Mouse (Mus musculus): ENCODE results near the gene Gm13889. TPM values are rescaled to one million over a fixed set of nuclear protein-coding genes. Genes with fewer than 3 reads are reported as not detected.

Gm13889 gene
- 10 to 100 TPM; 54.6 to 63.1 TPM for total RNA-seq (2021)
- long read RNA-seq, experiment 1, transcript Gm13889-201 (1 exons, 1,386 nt), result major isoform, 43 of 43 reads
- long read RNA-seq, experiment 1, partial matches to known transcripts, result 0 of 43 reads
- long read RNA-seq, experiment 1, other reads (novel, unspliced or antisense), result 0 of 43 reads
- long read RNA-seq, experiment 2, transcript Gm13889-201 (1 exons, 1,386 nt), result major isoform, 43 of 43 reads
- long read RNA-seq, experiment 2, partial matches to known transcripts, result 0 of 43 reads
- long read RNA-seq, experiment 2, other reads (novel, unspliced or antisense), result 0 of 43 reads

DNA sequence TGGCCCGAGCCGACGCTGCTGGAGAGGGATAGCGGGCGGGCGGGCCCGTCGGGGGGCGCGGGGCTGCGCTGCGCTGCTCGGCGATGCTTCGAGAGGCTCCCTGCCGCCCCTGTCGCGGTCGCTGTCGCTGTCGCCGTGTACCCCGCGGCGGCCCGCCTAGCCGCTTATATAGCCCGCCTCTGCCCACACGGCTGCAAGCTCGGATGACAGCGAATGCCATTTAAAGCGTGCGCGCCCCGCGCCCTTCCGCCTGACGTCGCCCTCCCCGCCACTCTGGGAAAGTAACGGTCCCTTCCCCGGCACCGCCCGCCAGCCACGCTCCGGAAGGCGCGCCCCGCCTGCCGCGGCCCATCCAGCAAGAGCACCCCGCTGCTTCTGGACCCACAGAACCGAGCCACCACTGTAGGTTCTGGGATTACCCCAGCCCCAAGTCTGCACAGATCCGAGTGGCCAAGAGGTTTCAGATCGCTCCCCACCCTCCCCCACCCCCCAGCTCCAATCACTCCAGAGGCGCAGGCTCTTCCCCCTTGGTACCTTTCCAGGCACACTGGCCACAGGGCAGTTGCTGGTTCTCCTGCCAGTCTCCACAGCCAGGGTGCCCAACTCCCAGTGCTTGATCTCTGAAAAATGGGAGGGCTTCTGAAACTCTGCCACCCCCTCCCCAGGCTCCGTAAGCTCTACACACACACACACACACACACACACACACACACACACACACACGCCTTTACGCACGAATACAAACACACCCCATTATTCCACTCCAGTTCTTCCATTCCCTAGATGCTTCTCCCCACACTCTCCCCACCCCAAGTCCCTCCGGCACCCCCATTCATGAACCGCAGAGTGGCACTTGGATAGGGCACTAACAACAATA lies at the start of gene Gm13889:
Gene Gm13889, minus strand, starts transcription at position 294 of the 877 bp plus-strand sequence.
- peak; percentile 71 to 84 for DNase-seq (ENCODE audit: low spot score in 2 of 2)

DNA sequence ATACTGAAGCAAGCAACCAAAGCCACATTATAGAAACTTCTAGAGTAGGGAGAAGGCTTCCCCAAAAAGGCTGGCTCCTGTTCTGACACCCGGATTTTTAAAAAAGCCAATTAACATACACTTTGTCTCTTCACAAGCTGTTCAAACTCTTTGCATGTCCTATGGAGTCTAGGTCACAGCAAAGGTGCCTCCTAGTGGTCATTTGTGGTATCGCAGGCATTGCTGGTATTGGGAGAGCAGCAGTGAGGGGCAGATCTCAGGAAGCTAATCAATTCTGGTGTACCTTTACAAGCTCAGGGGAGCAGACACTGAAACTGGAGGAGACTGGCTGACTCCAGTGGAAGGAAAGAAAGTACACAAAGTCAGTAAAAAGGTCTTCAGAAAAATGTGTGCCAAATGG lies 45.3 kb upstream of the Gm13889 start:
- DNase-seq (ENCODE audit: low spot score in 2 of 2), result peak; percentile 87 to 96

DNA sequence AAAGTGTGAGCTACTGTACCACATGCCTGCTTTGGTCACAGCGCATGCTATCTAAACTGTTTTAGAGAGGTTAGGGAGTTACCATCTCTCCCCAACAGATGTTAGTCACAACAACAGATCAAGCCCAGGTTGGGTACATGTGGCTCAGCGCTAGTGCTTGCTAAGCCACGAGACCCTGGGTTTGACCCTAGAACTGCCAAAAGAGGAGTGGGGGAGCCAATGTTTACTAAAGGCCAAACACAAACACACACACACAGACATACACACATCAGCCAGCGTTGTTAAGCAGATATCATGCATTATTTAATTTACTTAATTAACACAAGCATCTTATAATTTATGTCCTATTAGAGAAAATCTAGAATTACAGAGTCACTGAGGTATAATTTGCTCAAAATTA lies 44.9 kb upstream of the Gm13889 start:
- DNase-seq (ENCODE audit: low spot score in 2 of 2), result no peak

DNA sequence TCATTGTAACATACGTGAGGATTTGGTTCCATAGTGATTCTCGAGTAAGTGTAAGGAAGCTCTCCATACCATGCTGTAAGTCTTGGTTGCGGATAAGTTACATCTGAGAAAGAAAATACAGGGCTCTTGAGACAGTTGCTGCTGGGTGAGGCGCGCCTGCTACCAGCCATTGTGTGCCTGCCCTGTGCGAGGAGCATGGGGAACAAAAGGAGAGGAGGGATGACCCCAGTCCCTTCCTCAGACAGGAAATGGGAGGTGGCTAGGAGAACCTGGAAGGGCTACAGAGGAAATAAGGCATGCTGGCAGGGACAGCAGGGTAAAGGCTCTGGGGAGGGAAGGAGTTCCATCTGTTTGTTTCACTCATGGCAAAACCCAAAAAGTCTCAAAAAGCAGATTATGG lies 44.4 kb upstream of the Gm13889 start:
- no peak for DNase-seq (ENCODE audit: low spot score in 2 of 2)

DNA sequence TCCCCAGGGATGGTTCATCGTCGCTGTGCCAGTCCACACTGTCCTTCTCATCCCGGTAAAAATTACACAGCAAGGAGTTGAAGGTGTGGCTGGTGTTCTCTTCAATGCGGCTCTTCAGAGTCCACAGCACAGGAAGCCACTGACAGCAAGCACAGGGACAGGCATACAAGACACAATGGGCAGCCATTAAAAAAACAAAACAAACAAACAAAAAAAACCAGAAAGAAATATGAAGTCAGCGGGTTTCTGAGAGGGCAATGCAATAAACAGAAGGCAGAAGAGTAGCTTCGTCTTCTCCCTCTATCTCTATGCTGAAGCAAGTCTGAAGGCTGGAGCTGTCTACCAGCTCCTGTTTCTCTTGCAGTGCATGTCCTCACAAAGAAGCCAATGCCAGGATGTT lies 39.3 kb upstream of the Gm13889 start, which contains the start of gene Gm27027:
Gene Gm27027, minus strand, starts transcription at position 101 of the 400 bp plus-strand sequence.
- DNase-seq (ENCODE audit: low spot score in 2 of 2), result no peak

DNA sequence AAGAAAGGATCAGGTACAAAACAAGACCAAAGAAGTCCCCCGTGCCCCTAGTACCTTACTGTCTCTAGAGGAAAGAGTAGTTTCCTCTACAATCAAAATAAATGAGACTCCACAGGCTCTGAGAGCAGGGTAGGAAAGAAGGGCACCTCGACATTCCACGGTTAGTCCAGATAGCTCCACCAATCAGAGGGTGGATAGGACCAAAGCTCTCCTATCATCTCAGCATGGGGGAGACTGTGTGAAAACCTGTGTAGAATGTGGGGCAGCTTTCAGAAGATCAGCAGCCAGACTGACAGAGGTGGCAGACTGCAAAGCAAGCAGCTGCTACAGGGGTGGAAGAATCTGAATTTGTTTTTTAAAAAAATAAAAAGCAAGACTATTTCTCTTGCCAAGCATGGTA lies 35.8 kb upstream of the Gm13889 start:
- no peak for DNase-seq (ENCODE audit: low spot score in 2 of 2)

DNA sequence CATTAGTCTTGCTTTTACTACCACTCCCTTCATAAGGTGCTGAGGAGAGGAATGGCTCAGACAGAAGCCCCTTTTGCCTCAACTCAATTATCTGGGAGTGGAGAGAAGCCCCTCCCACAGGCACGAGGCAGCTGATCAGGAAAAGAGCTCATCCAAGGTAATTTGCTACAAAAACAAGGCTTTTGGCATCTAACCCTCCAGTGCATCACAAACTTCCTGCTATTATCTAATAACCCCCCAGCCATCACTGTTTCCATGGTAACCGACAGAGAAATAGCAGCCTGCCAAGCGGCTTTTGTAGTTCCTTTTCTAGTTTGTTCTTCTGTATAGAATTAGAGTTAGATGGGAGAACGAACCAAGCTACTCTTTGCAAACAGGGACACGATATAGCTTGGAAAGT lies 35.3 kb upstream of the Gm13889 start:
- DNase-seq (ENCODE audit: low spot score in 2 of 2), result no peak

DNA sequence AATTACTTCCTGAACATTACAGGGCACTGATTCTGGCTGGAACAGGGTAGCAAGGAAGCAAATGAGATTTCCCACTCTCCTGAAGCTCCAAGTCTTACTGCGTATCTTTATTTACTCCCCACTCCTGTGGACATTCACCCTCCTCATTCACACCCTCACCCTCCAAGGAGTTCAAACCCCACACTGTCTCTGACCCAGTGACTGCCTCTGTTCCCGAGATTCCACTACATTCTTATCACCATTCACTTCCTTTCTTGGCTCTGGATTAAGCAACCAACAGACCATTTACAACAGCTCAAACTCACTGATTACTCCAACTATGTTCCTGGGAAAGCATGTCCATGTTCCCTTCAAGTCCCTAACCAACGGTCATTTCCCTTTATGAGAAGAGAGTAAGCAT lies 34.3 kb upstream of the Gm13889 start:
- DNase-seq (ENCODE audit: low spot score in 2 of 2), result no peak

DNA sequence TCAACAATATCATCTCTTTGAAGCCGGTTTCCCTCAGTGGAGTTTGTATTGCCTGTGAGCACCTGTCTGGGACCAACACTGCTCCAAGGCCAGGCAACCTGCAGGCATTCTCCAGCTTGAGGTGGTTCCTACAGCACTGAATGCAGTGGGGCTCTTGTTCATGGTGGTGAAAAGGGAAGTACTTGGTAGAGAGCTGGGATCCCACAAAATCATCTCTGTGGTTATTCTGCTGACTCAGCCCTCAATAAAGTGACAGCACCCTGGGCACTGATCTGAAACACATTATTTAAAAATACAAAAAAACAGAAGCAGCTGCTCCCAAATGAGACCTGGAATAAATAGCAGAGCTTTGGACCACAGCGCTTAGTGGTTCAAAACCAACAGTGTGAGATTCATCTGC lies 31.4 kb upstream of the Gm13889 start:
- no peak for DNase-seq (ENCODE audit: low spot score in 2 of 2)

DNA sequence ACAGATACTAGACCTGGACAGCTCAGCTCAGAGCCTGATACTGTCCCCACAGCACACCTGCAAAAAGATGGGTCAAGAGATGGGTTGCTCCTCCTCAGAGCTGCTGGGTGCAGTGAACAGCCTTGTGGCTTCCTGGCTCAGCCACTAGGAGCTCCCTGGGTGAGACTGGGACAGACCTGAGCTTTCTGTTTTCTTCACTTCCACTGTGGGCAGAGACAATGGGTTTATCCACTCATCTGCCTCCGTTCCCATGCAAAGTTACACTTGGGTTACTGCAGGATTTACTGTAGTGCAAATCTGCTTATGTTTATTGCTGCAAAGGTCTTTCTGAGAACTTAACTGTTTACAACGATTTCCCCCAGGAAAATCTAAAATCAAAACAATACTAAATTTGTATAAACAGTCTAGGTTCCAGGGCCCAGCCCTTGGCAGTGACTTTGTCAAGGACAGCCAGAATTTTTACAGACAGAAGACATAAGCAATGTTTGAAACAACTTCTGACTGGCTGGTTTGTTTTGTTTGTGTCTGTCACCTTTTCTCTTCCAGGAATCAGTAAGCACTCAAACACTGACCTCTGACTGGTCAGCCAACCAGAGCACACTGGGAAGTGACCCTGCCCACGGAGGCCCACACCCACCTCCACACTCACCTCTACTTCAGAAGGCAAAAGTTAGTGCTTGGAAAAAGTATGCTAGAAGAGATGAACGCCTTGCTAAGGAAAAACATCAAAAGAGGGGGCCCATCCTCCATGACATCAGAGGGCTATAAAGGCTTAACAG lies 25.6 kb upstream of the Gm13889 start:
- no peak for DNase-seq (ENCODE audit: low spot score in 2 of 2)

DNA sequence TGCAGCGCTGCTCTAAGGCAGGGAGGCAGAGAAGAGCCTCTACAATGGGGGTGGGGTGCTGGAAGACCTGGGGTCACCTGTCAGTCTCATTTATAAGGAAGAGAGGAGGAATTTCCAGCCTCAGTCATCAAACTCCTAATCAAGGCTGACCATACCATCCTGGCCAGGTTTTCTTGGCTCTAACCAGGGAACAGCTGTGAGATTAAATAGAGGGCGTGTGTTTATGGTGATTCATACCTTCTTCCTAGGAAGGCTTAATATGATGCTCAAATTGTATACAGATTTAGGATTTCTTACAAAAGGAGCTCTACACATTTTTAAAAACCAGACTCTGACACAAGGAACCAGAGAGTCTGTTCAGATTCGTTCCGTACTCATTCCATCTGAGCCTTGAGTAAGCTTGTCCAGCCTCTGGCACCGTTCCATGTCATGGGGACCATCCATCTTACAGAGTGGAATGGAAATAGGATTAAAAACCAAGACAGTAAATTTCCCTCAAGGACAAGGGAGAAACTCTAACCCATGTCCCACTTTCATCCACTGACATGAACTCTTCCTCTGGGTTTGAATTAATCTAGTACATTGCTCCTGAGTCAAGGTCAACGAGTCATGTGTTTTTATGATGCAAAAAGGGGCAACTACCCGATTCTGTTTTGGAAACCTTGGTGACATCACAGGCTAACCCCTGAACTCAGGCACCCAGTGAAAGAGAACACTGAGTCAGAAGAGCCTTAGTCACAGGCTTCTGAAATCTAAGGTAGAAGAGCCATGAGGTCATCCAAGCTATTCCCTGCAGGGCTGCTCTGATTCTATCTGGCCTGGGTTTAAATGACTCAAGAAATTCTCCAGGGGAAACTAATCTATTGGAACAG lies 22.5 kb upstream of the Gm13889 start:
- no peak for DNase-seq (ENCODE audit: low spot score in 2 of 2)

DNA sequence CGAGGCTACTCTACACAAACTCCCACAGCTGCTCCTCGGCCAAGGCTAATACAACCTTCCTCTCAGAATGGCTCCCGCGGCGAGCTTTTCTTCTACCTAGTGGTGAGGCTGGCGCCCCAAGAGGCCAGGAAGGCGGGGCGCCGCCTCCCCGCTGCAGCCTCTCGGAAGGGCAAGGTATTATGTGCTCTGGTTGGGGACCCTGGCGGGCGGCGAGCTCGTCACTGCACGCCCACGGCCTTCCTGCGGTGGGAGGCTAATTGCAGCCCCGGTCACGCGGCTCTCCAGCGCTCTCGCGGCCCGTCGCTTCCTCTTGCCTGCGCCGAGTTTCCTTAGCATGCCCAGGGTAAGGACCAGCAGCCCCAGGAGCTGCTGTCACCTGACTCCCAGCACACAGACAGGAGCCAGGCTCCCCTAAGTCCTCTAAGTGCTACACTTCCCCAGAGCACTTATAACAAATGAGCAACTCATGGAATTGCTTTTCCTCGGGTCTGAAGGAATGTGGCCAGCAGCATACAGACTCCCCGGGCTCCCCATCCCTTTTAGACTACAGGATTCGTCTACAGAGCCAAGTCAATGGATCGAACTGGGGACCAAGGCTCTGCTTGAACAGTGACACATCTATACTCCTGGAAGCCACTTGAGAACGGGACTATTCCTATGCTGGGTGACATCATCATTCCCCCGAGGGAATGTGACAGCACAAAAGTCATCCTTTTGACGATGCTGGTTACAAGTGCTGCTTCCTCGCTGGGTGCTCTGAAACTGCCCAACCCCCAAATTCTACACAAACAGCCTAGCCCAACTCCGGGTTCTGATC lies 19.6 kb upstream of the Gm13889 start:
- peak; percentile 43 to 66 for DNase-seq (ENCODE audit: low spot score in 2 of 2)

DNA sequence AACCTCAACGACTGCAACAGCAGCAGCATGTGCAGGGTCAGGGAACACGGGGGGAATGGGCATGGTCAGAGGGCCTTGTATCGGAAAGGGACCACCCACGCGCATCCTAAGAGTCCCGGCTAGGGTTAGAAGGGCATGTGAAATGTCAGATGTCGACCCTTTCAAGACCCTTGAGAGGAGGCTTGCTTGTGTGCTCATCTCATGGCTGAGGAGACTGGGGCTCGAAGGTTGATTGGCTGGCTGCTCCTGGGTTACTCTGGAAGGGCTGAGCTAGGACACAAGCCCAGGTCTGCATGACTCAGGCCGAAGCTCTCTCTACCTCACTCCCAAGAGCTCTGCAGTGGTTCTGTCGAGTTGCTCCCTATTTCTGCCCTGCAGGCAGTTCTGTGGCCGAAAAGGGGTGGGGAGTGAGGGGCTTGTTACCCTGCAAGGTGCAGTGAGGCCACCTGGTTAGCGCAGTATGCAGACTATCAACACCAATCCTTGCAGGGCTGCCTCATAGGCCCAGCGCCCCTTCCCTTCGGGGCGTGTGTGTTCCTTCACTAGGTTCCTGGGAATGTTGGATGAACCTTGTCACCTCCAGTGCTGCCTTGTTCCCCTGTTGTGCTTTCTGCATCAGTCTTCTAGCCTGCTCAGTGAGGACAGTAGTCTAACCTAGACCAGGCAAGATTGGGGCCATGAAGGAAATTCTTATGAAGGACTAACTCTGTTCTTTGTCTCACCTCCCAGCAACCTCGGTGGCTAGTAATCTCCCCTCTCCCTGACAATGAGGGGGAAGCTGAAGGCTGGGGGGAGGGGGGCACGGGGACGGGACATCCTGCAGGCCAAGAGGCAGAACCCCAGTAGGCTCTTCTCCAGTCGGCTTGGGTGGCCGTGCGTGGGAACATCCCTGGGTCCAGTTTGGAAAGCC lies 18.8 kb upstream of the Gm13889 start:
- no peak for DNase-seq (ENCODE audit: low spot score in 2 of 2)

DNA sequence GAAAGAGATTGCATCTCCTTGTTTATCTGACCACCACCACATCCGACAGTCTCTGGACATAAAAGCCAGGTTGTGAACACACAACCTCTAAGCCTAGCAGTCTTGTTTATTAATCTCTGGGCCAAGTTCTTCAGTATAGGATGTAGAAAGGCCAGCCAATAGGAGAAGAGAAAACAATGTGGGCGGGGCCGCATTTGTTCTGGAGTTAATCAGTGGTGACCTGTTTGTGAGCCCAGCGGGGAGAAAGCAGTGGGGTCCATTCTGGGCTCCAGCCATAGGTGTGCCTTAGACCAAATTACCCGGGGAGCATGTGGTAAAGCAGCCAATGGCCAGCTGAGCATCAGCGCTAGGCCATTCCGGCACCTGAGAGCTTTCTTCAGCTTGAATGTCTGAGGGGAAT lies 18.0 kb upstream of the Gm13889 start:
- no peak for DNase-seq (ENCODE audit: low spot score in 2 of 2)

DNA sequence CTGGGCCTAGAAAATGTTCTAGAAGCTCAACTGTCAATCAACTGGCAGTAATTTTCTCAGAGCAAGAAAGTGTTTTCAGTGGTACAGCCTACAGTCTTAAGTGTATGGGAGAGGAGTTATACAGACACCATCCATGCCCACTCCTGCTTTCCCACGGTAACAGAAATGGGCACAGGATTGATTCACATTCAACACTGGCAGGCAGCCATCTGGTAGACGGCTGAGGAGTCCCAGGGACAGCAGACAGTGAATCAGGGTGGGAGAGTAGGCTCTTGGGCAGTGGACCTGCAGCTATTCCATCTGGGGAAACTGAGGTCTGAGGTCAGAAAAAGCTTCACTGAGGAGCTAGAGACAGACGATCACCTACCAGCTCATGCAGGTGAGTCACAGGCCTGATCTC lies 14.6 kb upstream of the Gm13889 start:
- DNase-seq (ENCODE audit: low spot score in 2 of 2), result peak in 1 of 2 experiments; percentile 30

DNA sequence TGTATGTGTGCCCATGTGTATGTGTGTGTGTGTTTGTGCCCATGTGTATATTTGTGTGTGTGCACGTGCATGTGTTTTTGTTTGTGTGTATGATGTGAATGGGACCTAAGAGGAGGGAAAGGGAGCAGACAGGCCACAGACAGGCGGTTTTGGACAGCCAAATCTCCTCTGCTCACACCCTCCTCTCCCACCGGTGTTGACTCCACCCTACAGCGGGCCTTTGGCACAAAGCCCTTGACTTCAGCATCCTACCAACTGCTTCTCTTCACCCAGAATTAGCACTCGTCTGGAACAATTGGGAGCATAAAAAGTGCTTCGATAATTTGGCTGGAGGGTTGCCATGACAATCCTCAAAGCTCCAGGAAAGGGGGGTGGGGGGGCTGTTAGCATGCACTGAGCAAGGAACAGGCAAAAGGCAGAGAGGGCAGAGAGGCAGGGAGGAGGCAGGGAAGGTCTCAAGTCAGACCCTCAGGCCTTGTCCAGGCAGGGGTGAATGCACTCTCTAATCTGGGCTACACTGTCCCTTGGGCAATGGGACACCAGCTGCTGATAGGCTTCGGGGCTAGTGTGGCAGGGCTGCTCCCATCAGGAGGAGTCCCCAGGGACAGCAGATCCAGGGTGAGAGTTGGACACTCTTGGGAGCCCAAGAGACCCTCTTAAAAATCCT lies 7.6 kb upstream of the Gm13889 start:
- DNase-seq (ENCODE audit: low spot score in 2 of 2), result no peak

DNA sequence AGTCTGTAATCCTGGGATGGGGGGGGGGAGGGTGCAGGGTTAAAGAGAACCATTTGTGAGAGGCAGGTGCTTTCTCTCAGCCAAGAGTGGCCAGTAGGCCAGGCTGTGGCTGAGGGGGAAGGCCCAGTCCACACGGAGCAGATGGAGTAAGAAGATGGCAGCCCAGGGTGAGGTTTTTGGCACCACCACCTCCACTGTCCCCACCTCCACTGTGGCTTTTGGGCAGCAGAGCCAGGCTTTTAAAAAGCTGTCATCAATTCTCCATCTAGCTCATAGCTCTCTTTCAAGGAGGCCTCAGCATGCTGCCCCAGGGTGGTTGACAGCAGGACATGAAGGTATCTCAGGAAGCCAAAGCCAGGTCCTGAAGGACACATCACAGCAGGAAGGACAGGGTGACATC lies 6.8 kb upstream of the Gm13889 start:
- no peak for DNase-seq (ENCODE audit: low spot score in 2 of 2)

DNA sequence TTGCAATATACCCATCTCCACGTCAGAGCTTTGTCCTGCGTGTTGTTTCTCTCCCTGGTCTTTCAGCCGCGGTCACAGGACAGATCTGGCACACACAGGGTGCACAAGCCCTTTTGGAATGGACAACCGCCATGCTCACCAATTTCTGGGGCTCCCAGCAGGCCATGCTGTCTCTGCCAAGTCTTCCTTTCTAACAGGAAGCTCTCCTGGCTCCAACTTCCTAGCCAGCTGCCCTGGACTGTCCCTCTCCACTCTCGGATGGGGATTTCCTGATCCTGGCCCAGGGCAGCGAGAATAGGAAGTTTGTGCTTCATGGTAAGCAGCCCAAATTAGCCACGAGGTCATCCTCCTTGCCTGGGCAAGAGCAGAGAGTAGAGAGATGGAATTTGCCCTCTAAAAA lies 4.7 kb upstream of the Gm13889 start:
- no peak for DNase-seq (ENCODE audit: low spot score in 2 of 2)
